Mouse (Mus musculus): ENCODE results near the gene Vsig10. TPM values are rescaled to one million over a fixed set of nuclear protein-coding genes. Genes with fewer than 3 reads are reported as not detected.
"Not testable (repeated sequence)": the region's sequence is repeated elsewhere in the genome, so short reads cannot be mapped to it uniquely, and the experiment has no call there.

The Vsig10 gene
- total RNA-seq, 2 experiments from 2014 or later = 10.3 to 12.3 TPM

DNA sequence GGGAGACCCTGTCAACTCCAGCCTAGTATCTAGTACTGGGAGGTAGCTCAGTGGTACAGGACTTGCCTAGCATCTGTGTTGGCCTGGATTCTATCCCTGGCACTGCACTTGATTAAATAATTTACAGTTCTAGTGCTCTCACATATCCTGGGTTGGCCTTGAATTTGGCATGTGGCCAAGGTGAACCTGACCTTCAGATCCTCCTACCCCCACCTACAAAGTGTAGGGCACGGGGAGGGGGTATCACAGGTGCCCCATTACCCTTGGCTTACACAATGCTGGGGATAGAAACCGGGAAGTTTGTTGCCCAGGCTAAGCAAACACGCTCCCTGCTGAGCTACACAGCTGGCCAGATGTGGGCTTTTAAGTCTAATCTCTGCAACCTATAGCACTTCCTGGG is 16.0 kb upstream of the Vsig10 start:
- intact Hi-C loops (cut with DNase I) = no loop called here
- no peak for DNase-seq

DNA sequence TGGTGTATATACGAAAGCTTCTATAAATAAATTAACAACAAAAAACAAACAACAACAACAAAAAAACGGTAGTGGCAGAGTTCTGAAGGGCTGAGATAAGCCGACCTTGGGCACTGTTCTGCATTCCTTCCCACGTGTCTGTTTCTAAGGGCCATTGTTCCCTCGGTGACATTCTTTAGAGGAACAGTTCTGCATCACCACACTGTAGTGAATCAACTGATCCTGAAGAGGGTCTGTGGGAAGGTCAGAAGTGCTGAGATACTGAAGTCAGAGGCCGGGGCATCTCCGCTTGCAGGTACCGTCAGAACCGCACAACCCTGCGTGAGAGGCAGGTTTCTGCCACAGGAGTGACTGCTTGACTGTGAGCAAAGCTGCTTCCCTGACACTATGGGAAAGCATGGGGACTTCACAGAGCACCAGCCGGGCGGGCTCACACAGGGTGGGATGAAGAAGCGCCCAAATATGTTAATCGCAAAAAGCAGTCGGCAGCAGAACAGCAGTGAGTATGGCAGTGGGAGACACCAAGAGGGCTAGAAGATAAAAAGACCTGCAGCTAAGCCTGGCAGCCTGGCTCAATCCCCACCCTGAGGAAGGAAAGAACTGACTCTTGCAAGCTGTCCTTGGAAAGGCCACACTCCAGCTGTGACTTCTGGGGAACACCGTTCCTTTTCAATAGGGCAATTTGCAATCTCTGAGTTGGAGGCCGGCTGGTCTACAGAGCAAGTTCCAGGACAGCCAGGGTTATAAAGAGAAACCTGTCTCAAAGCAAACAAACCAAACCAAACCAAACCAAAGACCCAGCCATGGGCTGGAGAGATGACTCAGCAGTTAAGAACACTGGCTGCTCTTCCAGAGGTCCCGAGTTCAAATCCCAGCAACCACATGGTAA is 14.9 kb upstream of the Vsig10 start:
- DNase-seq = no peak
- intact Hi-C loops (cut with DNase I) = no loop called here

DNA sequence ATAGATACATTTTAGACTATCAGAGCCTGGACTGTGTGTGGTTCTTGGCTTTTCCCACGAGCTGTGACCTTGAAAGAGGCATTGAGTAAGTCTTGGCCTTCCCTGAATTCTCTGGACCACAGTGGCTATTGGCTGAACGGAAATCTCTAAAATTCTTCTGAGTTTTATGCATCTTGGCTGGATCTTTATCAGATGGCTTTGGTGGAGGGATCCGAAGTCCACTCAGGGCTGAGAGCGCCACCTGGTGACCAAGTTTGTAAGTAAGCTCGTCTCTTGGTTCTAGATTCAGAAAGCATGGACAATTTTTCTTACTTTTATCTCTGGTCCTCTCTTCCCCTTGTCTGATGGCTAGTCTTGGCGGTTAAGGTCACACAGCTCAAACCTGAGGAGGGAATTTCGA is 13.9 kb upstream of the Vsig10 start:
- DNase-seq = peak; percentile 66 to 84
- intact Hi-C loops (cut with DNase I) = loop anchor here (5.0 kb wide), 1 partner anchor 188 kb away; the partner anchor contains the start of gene Suds3

DNA sequence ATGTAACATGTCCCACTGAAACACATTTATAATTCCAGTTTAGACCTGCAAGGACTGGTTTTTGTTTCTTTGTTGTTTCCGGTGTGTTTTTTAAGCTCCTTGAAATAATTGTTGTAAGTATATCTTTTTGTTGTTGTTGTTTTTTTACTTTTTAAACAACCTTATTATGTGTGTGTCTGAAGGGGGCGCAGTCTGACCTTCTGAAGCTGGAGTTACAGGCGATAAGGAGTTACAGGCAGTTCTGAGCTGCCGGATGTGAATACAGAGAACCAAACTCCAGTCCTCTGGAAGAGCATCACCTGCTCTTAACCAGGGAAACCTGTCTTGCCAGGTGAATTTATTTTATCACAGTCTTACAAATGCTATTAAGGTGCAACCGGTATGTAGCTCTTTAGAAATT is 13.1 kb upstream of the Vsig10 start:
- DNase-seq = no peak
- intact Hi-C loops (cut with DNase I) = loop anchor here (5.0 kb wide), 1 partner anchor 188 kb away; the partner anchor contains the start of gene Suds3

DNA sequence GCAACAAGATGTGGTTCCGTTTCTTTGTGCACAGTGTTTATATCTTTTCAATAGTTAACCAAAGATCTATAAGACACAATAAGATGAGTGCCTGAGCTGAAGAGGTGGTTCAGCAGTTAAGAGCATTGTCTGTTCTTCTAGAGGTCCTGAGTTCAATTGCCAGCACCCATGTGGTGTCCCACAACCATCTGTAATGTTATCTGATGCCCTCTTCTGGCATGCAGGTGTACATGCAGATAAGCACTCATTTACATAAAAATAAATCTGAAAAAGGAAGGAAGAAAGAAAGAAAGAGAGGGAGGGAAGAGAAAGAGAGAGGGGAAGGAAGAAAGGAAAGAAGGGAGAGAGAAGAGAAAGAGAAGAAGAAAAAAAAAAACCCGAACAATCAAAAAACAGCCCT is 12.1 kb upstream of the Vsig10 start:
- no peak for DNase-seq
- intact Hi-C loops (cut with DNase I) = loop anchor here (1.0 to 5.0 kb wide), 3 partner anchors 101 to 190 kb away; partner anchors contain the start of gene Suds3

DNA sequence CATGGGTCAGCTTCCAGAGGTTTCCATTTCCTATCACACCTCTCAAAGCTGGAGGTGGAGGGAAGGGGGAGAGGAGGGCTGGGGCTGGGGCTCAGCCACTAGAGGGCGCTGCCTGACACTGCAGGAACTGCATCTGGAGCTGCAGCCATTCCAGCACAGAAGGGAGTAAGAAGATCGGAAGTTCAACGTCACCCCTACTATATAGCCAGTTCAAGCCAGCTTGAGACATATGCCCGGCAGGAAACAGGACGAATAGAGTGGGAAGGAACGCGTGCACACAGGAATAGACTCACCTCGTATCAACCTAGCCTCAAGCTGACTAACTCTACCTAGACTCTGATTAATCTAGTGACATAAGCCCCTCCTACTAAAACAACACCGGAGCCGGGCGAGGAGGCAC is 11.2 kb upstream of the Vsig10 start:
- DNase-seq = peak; percentile 78 to 85
- intact Hi-C loops (cut with DNase I) = loop anchor here (1.0 to 5.0 kb wide), 4 partner anchors 82 to 190 kb away; partner anchors contain the start of genes Rfc5 and Suds3

DNA sequence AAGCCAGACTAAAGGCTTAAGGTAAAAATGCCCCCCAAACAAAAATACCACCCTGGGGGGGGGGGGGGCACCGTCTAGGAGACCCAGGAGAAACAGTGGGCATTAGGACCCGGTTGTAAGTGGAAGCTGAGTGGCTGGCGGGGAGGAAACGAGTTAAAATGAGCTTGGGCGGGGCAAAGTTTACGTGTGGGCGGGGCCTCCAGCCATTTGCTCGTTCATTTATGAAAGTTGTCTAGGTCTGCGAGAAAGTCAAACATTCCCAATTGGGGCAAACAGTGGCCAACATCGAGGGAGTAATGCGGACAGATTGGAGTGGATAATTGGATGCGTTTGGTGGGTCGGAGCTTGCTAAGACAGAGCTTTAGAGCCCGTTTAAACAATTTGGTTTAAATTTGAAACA is 5.5 kb upstream of the Vsig10 start:
- peak; percentile 57 to 68 for DNase-seq
- intact Hi-C loops (cut with DNase I) = no loop called here

DNA sequence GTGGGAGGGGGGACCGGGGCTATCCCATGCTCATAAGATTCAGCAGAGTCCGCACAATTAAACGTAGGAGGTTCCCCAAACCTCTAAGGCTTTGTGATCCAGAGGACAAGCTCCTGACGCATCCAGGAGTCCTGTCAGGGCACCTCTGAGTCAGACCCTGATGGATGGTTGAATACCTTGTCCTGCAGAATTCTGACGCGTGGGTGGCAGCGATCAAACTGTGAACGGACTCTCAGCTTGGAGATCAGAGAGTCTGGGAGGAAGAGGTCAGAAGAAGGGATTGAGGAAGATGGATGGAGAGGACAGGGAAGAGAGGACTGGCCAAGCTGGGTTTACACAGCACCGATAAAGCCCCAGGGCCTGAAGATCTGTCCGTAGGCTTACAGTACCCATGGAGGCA is 5.0 kb upstream of the Vsig10 start:
- intact Hi-C loops (cut with DNase I) = loop anchor here (2.0 kb wide), 1 partner anchor 75 kb away; the partner anchor contains the start of gene Rfc5
- DNase-seq = no peak

DNA sequence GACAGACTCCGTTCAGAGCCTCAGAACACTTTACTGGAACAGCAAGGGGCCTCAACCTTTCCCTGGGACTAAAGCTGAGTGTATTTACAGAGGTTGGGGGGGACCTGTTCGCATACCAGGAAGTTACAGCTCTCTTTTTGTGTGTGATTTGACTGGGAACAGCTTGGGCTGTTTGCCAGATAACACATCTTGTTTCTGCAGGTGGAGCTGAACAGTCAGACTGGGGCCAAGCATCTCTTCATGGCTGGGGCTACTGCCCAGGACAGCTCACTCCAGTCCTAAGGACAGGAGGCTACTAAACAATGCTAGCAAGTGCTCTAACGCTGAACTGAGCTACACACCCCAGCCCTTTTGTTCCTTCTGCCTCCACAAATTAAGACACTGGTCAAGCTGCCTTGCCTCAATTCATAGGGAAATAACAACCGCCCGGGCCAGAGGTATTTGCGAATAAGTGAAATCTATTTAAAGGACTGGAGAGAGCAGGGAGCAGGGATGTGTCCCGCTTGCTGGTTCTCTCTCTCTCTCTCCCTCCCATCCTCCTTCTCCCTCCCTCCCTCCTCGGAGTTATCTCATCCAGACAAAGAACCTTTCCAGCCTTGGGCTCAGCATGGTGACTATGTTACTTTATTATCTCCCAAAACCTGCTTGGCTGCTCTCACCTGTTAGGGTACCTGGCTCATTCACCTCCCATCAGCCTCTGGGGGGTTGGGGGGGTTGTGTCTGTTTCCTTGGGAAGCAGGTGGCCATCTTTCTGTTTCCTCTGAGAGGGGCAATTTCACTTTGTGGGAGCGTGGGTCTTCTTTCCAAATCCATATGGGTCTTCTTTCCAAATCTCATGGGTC is 4.1 kb upstream of the Vsig10 start:
- intact Hi-C loops (cut with DNase I) = loop anchor here (2.0 kb wide), 1 partner anchor 74 kb away; the partner anchor contains the start of gene Rfc5

DNA sequence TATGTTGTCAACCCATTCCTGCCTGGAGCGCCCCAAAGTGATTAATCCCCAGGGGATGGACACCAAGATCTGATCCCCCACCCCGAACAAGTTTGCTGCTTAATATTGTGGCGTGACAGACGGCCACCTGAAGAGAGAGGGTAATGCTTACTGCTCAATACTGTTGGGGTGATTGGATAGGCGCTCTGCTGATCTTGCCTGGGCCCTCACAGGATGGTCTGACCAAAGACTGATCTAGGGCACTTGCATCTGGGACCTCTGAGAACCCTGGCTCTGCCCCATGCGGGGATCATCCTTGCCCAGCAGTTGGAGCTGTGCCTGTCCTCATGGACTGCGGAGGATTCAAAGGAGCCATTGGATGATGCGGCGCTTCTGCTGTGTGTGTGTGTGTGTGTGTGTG is 4.9 kb downstream of the Vsig10 start:
- intact Hi-C loops (cut with DNase I) = no loop called here
- DNase-seq = no peak

More for the DNA sequence above, 4.1 kb upstream of the Vsig10 start:
- no peak for DNase-seq

DNA sequence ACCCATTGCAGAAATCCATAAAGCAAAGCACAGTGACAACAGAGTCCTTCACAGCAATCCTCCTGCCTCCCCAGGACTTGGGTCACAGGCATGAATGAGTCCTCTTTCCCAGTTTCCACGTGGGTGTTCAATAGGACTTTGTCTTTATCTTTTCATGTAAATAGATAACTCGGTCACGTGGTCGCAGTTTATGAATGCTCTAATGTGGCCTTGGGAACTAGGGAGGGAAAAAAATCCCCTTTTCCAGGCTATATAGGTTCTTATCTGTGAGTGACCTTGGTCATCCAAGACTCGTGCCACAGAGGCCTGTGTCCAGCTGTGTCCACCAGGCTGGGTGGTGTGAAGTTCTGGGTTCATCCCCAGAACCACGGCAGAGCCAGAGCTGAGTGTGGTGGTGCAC is 7.5 kb downstream of the Vsig10 start:
- intact Hi-C loops (cut with DNase I) = no loop called here

DNA sequence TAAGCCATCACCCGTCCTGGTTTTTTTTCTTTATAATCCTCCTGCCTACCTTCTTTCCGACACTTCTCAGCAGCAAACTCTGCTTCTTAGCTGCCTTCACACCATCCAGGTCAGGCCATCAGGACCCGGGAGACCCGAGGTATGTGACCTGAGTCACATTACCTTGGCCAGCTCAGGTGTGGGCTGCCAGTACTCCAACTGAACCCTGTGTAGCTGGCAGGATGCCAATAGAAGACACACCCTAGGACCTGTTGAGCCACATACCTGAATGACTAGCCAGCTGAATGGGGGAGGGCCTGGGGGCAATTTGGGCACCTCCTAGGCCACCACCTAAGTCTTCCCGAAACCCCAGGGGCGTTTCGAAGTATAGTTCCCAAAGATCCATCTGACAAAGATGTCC is 11.6 kb downstream of the Vsig10 start:
- intact Hi-C loops (cut with DNase I) = no loop called here
- DNase-seq = no peak

More for the DNA sequence above, 7.5 kb downstream of the Vsig10 start:
- DNase-seq = no peak

DNA sequence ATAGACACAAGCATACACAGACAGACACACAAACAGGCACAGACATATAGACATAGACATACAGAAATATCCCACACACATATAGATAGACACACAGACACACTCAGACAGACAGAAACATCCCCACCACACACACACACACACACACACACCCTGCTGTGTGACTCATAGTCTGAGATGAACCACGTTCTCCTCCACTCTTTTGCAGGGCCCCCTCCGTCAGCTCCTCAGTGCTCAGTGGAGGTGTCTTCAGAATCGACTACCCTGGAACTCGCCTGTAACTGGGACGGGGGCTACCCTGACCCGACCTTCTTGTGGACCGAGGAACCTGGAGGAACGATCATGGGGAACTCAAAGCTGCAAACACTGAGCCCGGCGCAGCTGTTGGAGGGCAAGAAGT is 19.1 kb downstream of the Vsig10 start:
- intact Hi-C loops (cut with DNase I) = no loop called here

DNA sequence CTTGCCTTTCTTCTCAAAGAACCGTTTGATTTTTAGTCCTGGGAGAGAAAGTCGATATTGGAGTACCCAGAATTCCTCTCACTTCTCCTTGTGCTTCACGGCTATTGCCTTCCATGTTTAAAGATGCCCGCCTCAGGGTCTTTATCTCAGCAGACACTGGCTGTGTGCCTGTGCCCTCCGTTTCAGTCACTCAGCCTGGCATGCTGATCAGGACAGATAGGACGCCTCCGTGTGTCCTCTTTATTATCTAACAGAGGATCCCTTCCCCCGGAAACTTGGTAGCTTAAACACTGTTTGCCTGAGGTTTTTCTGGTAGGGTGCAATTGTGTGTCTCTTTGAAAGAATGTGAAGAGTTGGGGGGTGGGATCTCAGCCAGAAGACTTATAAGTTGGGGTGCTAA is 19.6 kb downstream of the Vsig10 start:
- intact Hi-C loops (cut with DNase I) = no loop called here
- DNase-seq = no peak

More for the DNA sequence above, 19.1 kb downstream of the Vsig10 start:
- DNase-seq = no peak

DNA sequence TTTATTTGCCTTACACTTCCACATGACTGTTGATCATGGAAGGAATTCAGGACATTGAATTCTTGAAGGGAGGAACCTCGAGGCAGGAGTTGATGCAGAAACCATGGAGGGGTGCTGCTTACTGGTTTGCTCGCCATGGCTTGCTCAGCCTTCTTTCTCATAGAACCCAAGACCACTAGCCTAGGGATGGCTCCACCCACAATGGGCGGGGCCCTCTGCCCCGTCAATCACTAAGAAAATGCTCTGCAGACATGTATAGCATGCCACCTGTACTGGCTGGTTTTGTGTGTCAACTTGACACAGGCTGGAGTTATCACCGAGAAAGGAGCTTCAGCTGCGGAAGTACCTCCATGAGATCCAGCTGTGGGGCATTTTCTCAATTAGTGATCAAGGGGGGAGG is 21.2 kb downstream of the Vsig10 start:
- no peak for DNase-seq
- intact Hi-C loops (cut with DNase I) = no loop called here

DNA sequence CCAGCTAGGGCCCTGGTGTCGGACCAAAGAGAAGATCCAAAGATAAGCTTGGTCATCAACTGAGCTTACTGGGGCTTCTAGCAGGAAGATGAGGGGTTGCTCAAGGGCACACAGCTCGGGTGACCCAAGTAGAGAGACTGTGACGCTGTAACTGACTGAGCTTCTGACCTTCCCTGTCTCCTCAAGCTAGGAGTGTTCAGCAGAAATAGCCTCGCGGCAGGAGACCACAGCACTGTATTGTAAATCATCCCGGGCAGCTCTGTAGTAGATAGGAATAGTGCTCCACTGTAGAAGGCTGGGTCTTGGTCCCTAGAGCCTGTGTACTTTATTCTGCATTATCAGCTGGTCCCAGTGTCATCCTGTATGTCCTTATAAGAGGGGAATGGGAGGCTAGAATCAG is 23.0 kb downstream of the Vsig10 start:
- intact Hi-C loops (cut with DNase I) = no loop called here
- DNase-seq = no peak

DNA sequence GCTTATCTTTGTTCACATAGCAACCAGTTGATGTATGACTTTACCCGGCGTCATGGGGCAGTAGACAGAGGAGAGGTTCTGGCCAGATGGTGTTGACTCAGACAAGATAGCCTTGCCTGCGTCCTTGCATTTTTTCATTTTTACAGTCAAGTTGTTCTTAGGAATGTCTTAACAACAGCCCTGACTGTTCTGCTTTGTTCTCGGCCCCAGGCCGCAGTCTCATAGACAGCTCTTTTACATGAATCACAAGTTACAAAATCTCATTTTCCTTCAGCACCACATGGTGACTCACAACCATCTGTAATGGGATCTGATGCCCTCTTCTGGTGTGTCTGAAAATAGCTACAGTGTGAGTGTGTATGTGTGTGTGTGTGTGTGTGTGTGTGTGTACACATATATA is 25.6 kb downstream of the Vsig10 start:
- DNase-seq; intact Hi-C loops (cut with DNase I): not testable (repeated sequence)

DNA sequence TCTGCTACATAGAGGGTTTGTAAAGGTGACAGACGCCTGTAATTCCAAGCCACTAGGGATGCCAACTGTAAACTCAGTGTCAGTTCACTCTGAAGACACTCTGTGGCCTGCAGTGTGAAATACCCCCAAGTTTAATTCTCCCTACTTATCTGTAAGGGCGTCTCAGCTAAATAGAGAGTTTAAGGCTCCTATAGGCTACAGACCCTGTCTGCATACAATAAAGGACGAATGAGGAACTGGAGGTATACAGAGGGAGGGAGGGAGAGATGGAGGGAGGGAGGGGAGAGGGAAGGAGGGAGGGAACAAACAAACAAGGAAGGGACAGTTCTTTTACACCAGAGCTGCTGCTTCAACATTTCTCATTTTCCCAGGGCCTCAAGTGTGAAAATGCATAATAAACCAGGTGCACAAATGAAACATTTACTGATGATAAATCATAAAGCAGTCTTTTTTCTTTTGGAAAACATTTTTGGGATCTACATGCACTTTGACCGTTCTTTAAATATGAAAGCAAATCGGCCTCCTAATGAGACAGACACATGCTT is 26.6 kb downstream of the Vsig10 start:
- intact Hi-C loops (cut with DNase I) = no loop called here
- DNase-seq = no peak

DNA sequence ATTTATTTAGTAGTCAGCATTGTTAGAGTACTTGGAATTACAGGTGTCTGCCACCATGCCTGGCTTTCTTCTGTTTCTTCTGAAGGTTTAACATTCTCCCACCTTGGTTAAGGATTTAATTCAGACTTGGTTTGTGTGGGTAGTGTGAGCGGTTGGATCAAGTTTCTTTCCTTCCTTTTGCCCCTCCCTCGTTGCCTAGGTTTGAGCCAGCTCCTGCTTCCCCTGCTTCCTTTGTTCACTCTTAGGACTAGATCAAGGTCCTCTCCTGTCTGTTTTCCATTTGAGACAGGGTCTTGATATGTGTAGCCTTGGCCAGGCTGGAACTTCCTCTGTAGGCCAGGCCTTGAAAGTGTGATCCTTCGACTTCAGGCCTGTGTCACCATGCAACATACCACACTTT is 27.4 kb downstream of the Vsig10 start:
- intact Hi-C loops (cut with DNase I) = no loop called here

DNA sequence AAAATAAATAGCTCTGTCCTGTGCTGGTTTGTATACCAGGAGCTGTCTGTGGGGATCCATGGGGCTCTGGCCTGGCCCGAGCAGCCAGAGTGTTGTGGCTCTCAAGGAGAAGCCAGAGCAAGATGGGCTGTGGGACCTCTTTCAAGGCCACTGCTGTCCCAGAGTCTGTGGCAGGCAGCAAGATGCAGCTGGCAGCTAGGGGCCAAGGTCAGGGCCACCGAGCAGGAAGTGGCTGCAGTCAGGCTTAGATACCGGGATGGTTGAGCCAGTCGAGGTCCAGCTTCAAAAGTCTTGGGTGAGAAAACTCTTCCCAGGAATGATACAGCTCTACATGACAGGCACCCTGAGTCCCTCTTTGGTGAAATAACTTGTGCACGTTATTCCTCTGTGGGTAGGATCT is 28.1 kb downstream of the Vsig10 start:
- DNase-seq = no peak
- intact Hi-C loops (cut with DNase I) = no loop called here

More for the DNA sequence above, 27.4 kb downstream of the Vsig10 start:
- no peak for DNase-seq

DNA sequence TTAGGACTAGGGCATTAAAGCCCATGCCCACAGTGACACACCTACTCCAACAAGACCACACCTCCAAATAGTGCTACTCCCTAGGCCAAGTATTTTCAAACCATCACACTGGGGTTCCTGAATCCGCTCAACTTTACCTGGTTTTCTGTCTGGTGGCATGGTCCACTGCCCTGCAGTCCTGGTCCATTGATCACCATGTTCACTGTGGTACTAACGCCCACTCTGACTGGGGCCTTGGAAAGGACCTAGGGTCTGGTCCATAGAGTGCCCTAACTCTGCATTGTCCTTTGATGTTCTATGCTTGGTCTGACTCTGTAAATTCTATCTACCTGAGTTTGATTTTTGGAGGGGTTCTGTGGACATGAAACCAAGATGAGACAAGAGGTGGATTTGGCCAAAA is 29.0 kb downstream of the Vsig10 start:
- intact Hi-C loops (cut with DNase I) = no loop called here

More for the DNA sequence above, 29.0 kb downstream of the Vsig10 start:
- DNase-seq = no peak

All from heart, postnatal 36 days (tissue).